ENCODE assay signal across 9 mouse cellular contexts in genomic region chr4:137085083-137085810, GRCm38 (mm10). TPM values are rescaled to one million over a fixed set of nuclear protein-coding genes. Genes with fewer than 3 reads are reported as not detected.
DNase-seq lines count a peak whose midpoint lies in the region; ATAC-seq and TF ChIP-seq lines count a peak whose summit lies in the region.
"Had no signal": no experiment of that assay in that cellular context is flagged by ENCODE, and none has a peak within 500 bp of the region (broad histone marks: within the 10 kb centered on the region; RNA-seq: fewer than 3 reads in every experiment).

No protein-coding gene starts in this region.

- no peak overlapping the region for H3K4me2 ChIP-seq in hindbrain, embryonic 16.5 days (ENCODE audit: low read length)

- H3K4me1 ChIP-seq in hindbrain, embryonic 10.5 days (replicated peaks): peaks cover 11% of the 10 kb centered on the region
- H3K4me1 ChIP-seq in hindbrain, embryonic 16.5 days (ENCODE audit: control insufficient read depth, insufficient read depth, low read depth, low read length): no peaks in the 10 kb centered on the region
- peaks cover 47% of the 10 kb centered on the region for H3K4me1 ChIP-seq in limb, embryonic 10.5 days
- no peaks in the 10 kb centered on the region for H3K4me1 ChIP-seq in thymus, adult 2 months (replicated peaks; ENCODE audit: control insufficient read depth, insufficient read depth, low read length)

- 53% methylated on average over 18 of the region's 18 CpGs for WGBS in hindbrain, embryonic 10.5 days
- 50% methylated on average over 18 of the region's 18 CpGs for WGBS in hindbrain, embryonic 16.5 days
- 27% methylated on average over 18 of the region's 18 CpGs for WGBS in limb, embryonic 10.5 days
- WGBS in thymus, adult 2 months: 20% methylated on average over 18 of the region's 18 CpGs

- 0 out of 2 replicates have a peak, but pooled peaks cover 3% of the 10 kb centered on the region for H3K27me3 ChIP-seq in hindbrain, embryonic 10.5 days (ENCODE audit: insufficient read depth, poor library complexity, severe bottlenecking)
- no peaks in the 10 kb centered on the region; the same call in 1 of the 2 replicates for H3K27me3 ChIP-seq in hindbrain, embryonic 16.5 days (replicated peaks; ENCODE audit: control insufficient read depth, insufficient read depth, low read length)
- peaks cover 11% of the 10 kb centered on the region for H3K27me3 ChIP-seq in limb, embryonic 10.5 days (ENCODE audit: low read depth, poor library complexity, severe bottlenecking)
- H3K27me3 ChIP-seq in thymus, adult 2 months (ENCODE audit: control insufficient read depth, insufficient read depth, low read length): no peaks in the 10 kb centered on the region; the same call in 1 of the 2 replicates

- DNase-seq in hindbrain, embryonic 10.5 days (ENCODE audit: low spot score): peak; percentile 22
- DNase-seq in testis, postnatal 10 days (ENCODE audit: low spot score): peak; percentile 40
- DNase-seq in testis, postnatal 14 days (ENCODE audit: low spot score): no peak
- peak; percentile 70 for DNase-seq in limb, embryonic 10.5 days (ENCODE audit: low spot score)
- DNase-seq in thymus, adult 2 months: no peak
- DNase-seq in heart, postnatal 4 days: no peak
- no peak for DNase-seq in cerebellum, adult 11 months

- ATAC-seq in hindbrain, embryonic 16.5 days: no peak

- TF ChIP-seq POLR2A in thymus, adult 2 months (IDR thresholded peaks at IDR 0.05; ENCODE audit: control insufficient read depth, extremely low read depth, insufficient read depth, low read length, poor library complexity): no peak

- no peak overlapping the region for H3K9ac ChIP-seq in hindbrain, embryonic 16.5 days (ENCODE audit: low read depth, low read length)

- H3K36me3 ChIP-seq in hindbrain, embryonic 10.5 days: no peaks in the 10 kb centered on the region
- no peaks in the 10 kb centered on the region for H3K36me3 ChIP-seq in hindbrain, embryonic 16.5 days (ENCODE audit: control insufficient read depth, insufficient read depth, low read length)
- H3K36me3 ChIP-seq in limb, embryonic 10.5 days: no peaks in the 10 kb centered on the region
- H3K36me3 ChIP-seq in thymus, adult 2 months (ENCODE audit: control insufficient read depth, insufficient read depth, low read length): no peaks in the 10 kb centered on the region

- no peak overlapping the region for H3K4me3 ChIP-seq in hindbrain, embryonic 10.5 days
- no peak overlapping the region for H3K4me3 ChIP-seq in hindbrain, embryonic 16.5 days (ENCODE audit: low read length)
- peak overlapping the region; percentile 29 for H3K4me3 ChIP-seq in limb, embryonic 10.5 days
- no peak overlapping the region for H3K4me3 ChIP-seq in thymus, adult 2 months (ENCODE audit: control insufficient read depth, insufficient read depth, low read length)

- no peak for TF ChIP-seq CTCF in thymus, adult 2 months (IDR thresholded peaks at IDR 0.05; ENCODE audit: borderline replicate concordance, control insufficient read depth, extremely low read depth, insufficient read depth, low read length, poor library complexity)

- no peaks in the 10 kb centered on the region for H3K9me3 ChIP-seq in hindbrain, embryonic 10.5 days
- H3K9me3 ChIP-seq in hindbrain, embryonic 16.5 days (ENCODE audit: control insufficient read depth, low read length): no peaks in the 10 kb centered on the region
- H3K9me3 ChIP-seq in limb, embryonic 10.5 days (replicated peaks): no peaks in the 10 kb centered on the region

- H3K27ac ChIP-seq in hindbrain, embryonic 10.5 days: no peak overlapping the region
- H3K27ac ChIP-seq in hindbrain, embryonic 16.5 days (ENCODE audit: low read depth, low read length): no peak overlapping the region
- peak overlapping the region; percentile 79 for H3K27ac ChIP-seq in limb, embryonic 10.5 days
- no peak overlapping the region for H3K27ac ChIP-seq in thymus, adult 2 months (ENCODE audit: control insufficient read depth, insufficient read depth, low read length)
- H3K27ac ChIP-seq: macrophage had no signal

RNA-seq across cellular contexts. Expression of gene Zbtb40, which starts 36.6 kb away (rescaled TPM):
- polyA plus RNA-seq in hindbrain, embryonic 10.5 days (2016; fragmentation: Nextera tagmentation; extraction: Ambion mirVana): 5.5 TPM in 2 replicates
- polyA plus RNA-seq in hindbrain, embryonic 16.5 days (2015; fragmentation: Nextera tagmentation; extraction: Ambion mirVana): 3.2 and 4.4 TPM in 2 replicates
- polyA plus RNA-seq in limb, embryonic 10.5 days (2016; fragmentation: Nextera tagmentation; extraction: Ambion mirVana): 6.7 and 7.2 TPM in 2 replicates
- polyA plus RNA-seq in thymus, adult 2 months (2012; rRNA removed): 24.9 and 30.8 TPM in 2 replicates
- 1 to 10 TPM; 4.3 to 6.6 TPM for total RNA-seq in heart, postnatal 4 days (2021)

Comparison
In these comparisons a context has a peak if more than half of its experiments do, and no peak if none do; other contexts are left out.
1. DNase-seq: peak in hindbrain, embryonic 10.5 days (single experiment), testis, postnatal 10 days (single experiment) and limb, embryonic 10.5 days (single experiment); none in testis, postnatal 14 days (single experiment), thymus, adult 2 months (single experiment), heart, postnatal 4 days (single experiment) and cerebellum, adult 11 months (single experiment).